In the genomic region with DNA sequence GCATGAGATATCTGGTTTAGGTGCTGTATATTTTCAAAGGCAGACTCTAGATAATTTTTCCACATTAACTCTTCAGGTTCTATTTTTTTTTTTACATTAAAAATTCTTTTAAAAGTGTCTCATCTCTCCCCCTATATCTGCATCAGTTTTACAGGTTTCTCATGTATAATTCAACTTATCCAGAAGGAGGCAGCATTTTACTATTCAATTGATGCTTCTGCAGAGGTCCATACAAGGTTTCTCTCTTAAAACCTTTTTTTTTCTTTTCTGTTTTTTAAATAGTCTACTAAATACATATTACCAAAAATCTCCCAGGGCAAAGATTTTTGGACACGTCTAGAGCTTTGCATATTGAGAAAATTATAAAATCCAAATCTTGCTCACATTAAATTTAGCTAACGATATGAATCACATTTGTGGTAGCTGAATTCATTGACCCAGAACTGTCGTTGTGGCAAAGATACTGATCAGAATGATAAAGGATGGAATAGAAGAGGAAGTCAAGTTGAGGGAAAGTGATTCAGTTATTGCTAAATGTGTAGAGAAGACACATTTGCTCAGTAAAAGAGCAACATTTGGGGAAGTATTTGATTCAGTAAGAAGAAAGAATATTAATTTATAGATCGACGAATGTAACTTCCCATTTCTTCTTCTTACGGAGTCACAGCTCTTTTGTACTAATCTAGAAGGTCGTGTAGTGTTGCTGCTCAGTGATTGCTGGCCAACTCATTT, we compare ENCODE assay signal across 10 mouse cellular contexts. TPM values are rescaled to one million over a fixed set of nuclear protein-coding genes. Genes with fewer than 3 reads are reported as not detected.
DNase-seq lines count a peak whose midpoint lies in the region; ATAC-seq and TF ChIP-seq lines count a peak whose summit lies in the region.
"Had no signal": no experiment of that assay in that cellular context is flagged by ENCODE, and none has a peak within 500 bp of the region (broad histone marks: within the 10 kb centered on the region; RNA-seq: fewer than 3 reads in every experiment).

No protein-coding gene starts in this region.

- ATAC-seq in liver, postnatal 0 days: no peak
- ATAC-seq in liver, embryonic 11.5 days (replicated peaks; ENCODE audit: low FRiP score): no peak
- ATAC-seq in Patski: no peak
- no peak for ATAC-seq in kidney, embryonic 14.5 days (ENCODE audit: low FRiP score, low TSS enrichment)

- TF ChIP-seq CTCF in gastrocnemius, adult 2 months (IDR thresholded peaks at IDR 0.05): peak; percentile 52
- TF ChIP-seq CTCF in liver, postnatal 0 days (IDR thresholded peaks at IDR 0.05; ENCODE audit: low read depth): 0 out of 2 replicates have a peak, but pooled peaks have one; percentile 10
- peak; percentile 49 for TF ChIP-seq CTCF in Patski (IDR thresholded peaks at IDR 0.05)

- CTCF ChIA-PET in Patski (lab: Charles Lee): interaction anchor here (0.6 to 2.2 kb wide), 14 partner anchors 9 to 327 kb away, joined by 3 to 14 read pairs (median 4); no protein-coding TSS in a partner anchor

- H3K27me3 ChIP-seq in liver, postnatal 0 days (ENCODE audit: insufficient read depth, low read length): no peaks in the 10 kb centered on the region
- H3K27me3 ChIP-seq in liver, embryonic 11.5 days (replicated peaks; ENCODE audit: control insufficient read depth, insufficient read depth, low read length): no peaks in the 10 kb centered on the region
- H3K27me3 ChIP-seq in Patski: no peaks in the 10 kb centered on the region
- H3K27me3 ChIP-seq in kidney, embryonic 14.5 days (ENCODE audit: control insufficient read depth, insufficient read depth, low read length): no peaks in the 10 kb centered on the region

- no peak overlapping the region for H3K9ac ChIP-seq in liver, postnatal 0 days (replicated peaks)
- no peak overlapping the region for H3K9ac ChIP-seq in liver, embryonic 11.5 days (ENCODE audit: low read depth, low read length)
- H3K9ac ChIP-seq in kidney, embryonic 14.5 days (ENCODE audit: low read depth, low read length): no peak overlapping the region

- intact Hi-C loops in gastrocnemius, adult 2 months (cut with DNase I): no loop called here
- intact Hi-C loops in heart, postnatal 14 days (cut with DNase I): loop anchor here (2.0 to 5.0 kb wide), 2 partner anchors 233 to 258 kb away; no protein-coding TSS in a partner anchor

- H3K27ac ChIP-seq in gastrocnemius, adult 2 months: no peak overlapping the region
- no peak overlapping the region for H3K27ac ChIP-seq in liver, postnatal 0 days (ENCODE audit: low read depth)
- no peak overlapping the region for H3K27ac ChIP-seq in liver, embryonic 11.5 days (ENCODE audit: low read depth, low read length)
- H3K27ac ChIP-seq in kidney, embryonic 14.5 days (ENCODE audit: low read depth, low read length): no peak overlapping the region
- H3K27ac ChIP-seq: forebrain, embryonic 10.5 days had no signal

- H3K4me2 ChIP-seq in liver, postnatal 0 days (ENCODE audit: low read depth, low read length): no peak overlapping the region
- H3K4me2 ChIP-seq in liver, embryonic 11.5 days: no peak overlapping the region
- H3K4me2 ChIP-seq in kidney, embryonic 14.5 days (replicated peaks; ENCODE audit: low read depth, low read length): no peak overlapping the region

- TF ChIP-seq EP300 in liver, postnatal 0 days (IDR thresholded peaks at IDR 0.05; ENCODE audit: low read depth): no peak

- H3K4me1 ChIP-seq in liver, postnatal 0 days (ENCODE audit: insufficient read depth): no peaks in the 10 kb centered on the region
- no peaks in the 10 kb centered on the region for H3K4me1 ChIP-seq in liver, embryonic 11.5 days (replicated peaks; ENCODE audit: control insufficient read depth, insufficient read depth, low read length)
- no peaks in the 10 kb centered on the region for H3K4me1 ChIP-seq in kidney, embryonic 14.5 days (ENCODE audit: control insufficient read depth, insufficient read depth, low read length)
- H3K4me1 ChIP-seq: forebrain, embryonic 10.5 days had no signal

- no peaks in the 10 kb centered on the region for H3K9me3 ChIP-seq in liver, postnatal 0 days (ENCODE audit: low read length)
- no peaks in the 10 kb centered on the region for H3K9me3 ChIP-seq in liver, embryonic 11.5 days (ENCODE audit: control insufficient read depth, low read length)
- no peaks in the 10 kb centered on the region for H3K9me3 ChIP-seq in kidney, embryonic 14.5 days (ENCODE audit: control insufficient read depth, low read length)
- H3K9me3 ChIP-seq: forebrain, embryonic 10.5 days had no signal

- no peak for DNase-seq in gastrocnemius, adult 2 months
- no peak for DNase-seq in gastrocnemius, postnatal 4 days (ENCODE audit: low spot score in 2 of 2)
- DNase-seq in liver, postnatal 0 days: no peak
- no peak for DNase-seq in liver, embryonic 11.5 days (ENCODE audit: low spot score)
- no peak for DNase-seq in Patski (ENCODE audit: low read depth, low spot score)
- peak; percentile 64 for DNase-seq in retina, embryonic 14.5 days (ENCODE audit: low spot score)
- DNase-seq in heart, postnatal 14 days: no peak
- DNase-seq: lung, adult 2 months had no signal

- no peak overlapping the region for H3K4me3 ChIP-seq in gastrocnemius, adult 2 months
- H3K4me3 ChIP-seq in liver, postnatal 0 days (ENCODE audit: low read depth, low read length): no peak overlapping the region
- H3K4me3 ChIP-seq in liver, embryonic 11.5 days (ENCODE audit: low read depth, low read length): no peak overlapping the region
- H3K4me3 ChIP-seq in kidney, embryonic 14.5 days (ENCODE audit: low read length): no peak overlapping the region
- H3K4me3 ChIP-seq: forebrain, embryonic 10.5 days had no signal

- WGBS in liver, postnatal 0 days (ENCODE audit: insufficient replicate concordance): 34% methylated on average over 7 of the region's 7 CpGs
- WGBS in liver, embryonic 11.5 days: 58% methylated on average over 7 of the region's 7 CpGs
- WGBS in kidney, embryonic 14.5 days: 73% methylated on average over 7 of the region's 7 CpGs

- no peaks in the 10 kb centered on the region for H3K36me3 ChIP-seq in liver, postnatal 0 days (replicated peaks; ENCODE audit: insufficient read depth, low read length)
- H3K36me3 ChIP-seq in liver, embryonic 11.5 days (ENCODE audit: control insufficient read depth, insufficient read depth, low read length): no peaks in the 10 kb centered on the region
- H3K36me3 ChIP-seq in kidney, embryonic 14.5 days (ENCODE audit: control insufficient read depth, insufficient read depth, low read length): no peaks in the 10 kb centered on the region
- H3K36me3 ChIP-seq: forebrain, embryonic 10.5 days had no signal

- POLR2A ChIA-PET in Patski (lab: Charles Lee): interaction anchor here (0.6 to 0.7 kb wide), 2 partner anchors 46 to 296 kb away, joined by 3 read pairs; no protein-coding TSS in a partner anchor

- in situ Hi-C loops in Patski (cut with MboI; ENCODE audit: low pct_unique_long_range_greater_than_20kb): loop anchor here (10.0 kb wide), 2 partner anchors 390 to 1340 kb away; no protein-coding TSS in a partner anchor

RNA-seq across cellular contexts. Expression of a gene that starts 46.3 kb away (rescaled TPM):
- total RNA-seq in gastrocnemius, adult 2 months (2021): 10 to 100 TPM; 15.5 to 19.0 TPM
- total RNA-seq in gastrocnemius, postnatal 4 days (2021): 10 to 100 TPM; 35.7 to 54.3 TPM
- 33.1 and 38.1 TPM in 2 replicates for polyA plus RNA-seq in liver, postnatal 0 days (2015; fragmentation: Nextera tagmentation; extraction: Ambion mirVana)
- polyA plus RNA-seq in liver, embryonic 11.5 days (2014; fragmentation: Nextera tagmentation; extraction: Ambion mirVana): 107 TPM in 2 replicates
- polyA plus RNA-seq in Patski (2021): 92.3 TPM
- 10 to 100 TPM; 33.6 TPM for total RNA-seq in heart, postnatal 14 days (2021)
- polyA plus RNA-seq in kidney, embryonic 14.5 days (2014; fragmentation: Nextera tagmentation; extraction: Ambion mirVana): 88.7 and 136 TPM in 2 replicates
